Mouse (Mus musculus): ENCODE data around the gene Adra2c.

The Adra2c gene

DNA sequence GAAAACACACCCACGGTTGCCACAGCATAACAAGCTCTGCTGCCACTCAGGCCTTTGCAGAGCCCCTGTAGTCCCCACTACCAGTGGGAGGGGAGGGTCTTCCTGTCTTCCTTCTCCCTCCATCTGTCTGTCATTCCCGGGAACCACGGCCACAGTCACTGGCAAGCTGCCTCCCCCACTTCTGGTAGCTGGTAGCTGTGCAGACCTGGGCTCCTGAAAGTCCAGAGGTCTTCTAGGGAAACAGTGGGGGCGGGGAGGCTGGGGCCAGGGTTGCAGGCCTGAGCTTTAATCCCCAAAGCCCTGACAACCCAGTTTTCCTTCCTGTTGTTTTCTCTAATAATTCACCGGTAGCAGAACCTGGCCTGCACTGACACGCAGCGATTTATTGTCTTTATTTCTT is 31.7 kb downstream of the Adra2c start:
- in situ Hi-C loops (cut with MseI, MboI), result no loop called here

GRCm38 (mm10) chr5:35311738-35312250 is 33.7 kb downstream of the Adra2c start:
- in situ Hi-C loops (cut with MseI, MboI), result no loop called here

DNA sequence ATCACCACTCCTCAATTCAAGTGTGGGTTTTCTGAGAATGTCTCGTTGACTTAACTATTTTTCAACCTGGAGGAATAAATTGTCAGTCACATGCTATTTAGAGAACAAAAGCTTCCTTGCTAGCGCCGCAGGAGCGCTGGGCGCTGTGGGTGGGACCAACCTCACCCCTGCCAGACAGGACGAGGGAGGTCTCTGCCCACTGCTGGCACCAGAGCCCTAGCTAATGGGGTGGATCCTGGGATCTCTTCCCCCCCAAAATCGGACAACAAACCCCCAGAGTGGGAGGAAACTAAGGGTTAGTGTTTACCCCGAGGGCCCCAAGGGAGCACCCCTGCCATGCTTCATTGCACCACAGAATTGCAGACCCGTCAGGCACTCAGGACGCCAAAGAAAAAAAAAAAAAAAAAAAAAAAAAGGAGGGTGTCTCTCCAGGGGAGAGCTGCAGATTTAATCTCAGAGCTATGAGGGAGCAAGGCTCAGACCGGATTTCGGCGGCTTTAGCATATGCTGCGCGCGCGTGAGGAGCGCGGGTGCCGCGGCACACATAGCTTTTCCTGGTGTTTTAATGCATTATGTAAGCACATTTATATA is 35.2 kb downstream of the Adra2c start:
- in situ Hi-C loops (cut with MseI, MboI), result no loop called here

- in situ Hi-C loops (cut with MseI, MboI), result no loop called here
Observed at GRCm38 (mm10) chr5:35313826-35314586, 35.9 kb downstream of the Adra2c start.

DNA sequence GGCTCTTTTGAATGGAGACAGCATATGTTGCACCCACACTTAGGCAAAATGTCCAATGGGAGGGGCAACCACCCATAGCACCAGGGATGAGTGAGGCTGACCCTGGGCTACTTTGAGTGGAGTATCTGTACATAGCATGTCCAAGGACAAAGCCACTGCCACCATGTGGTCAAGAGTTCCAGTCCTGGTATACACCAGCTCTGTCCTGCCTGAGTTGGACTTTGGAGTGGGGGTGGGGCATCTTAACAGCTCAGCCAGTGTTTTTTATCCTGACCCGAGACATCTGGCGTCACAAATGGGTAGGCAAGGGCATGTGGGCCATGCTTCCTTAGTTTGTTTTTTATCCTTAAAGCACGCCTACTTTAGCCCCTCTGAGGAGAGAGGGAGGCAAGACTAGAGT is 36.5 kb downstream of the Adra2c start:
- in situ Hi-C loops (cut with MseI, MboI), result no loop called here

GRCm38 (mm10) chr5:35315204-35315603 is 37.1 kb downstream of the Adra2c start:
- in situ Hi-C loops (cut with MseI, MboI), result no loop called here

DNA sequence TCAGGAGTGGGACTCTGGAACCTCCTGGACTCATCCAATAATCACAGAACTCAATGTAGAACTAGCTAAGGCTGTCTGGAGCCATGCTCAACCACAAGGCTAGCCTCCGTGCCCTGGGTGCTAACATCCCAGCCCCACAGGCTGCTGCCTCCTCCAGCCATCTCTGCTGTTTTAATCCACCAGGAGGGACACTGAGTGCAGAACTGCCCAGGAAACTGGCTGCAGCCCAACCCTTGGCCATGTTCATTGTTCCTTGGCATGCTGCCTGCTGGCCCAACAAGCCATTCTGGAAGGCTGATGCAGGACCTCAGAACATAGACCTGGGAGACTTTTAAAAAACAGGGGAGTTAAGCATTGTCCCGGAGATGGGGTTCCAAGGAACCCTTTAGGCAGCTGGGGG is 42.5 kb downstream of the Adra2c start:
- in situ Hi-C loops (cut with MseI, MboI), result no loop called here

- in situ Hi-C loops (cut with MseI, MboI), result no loop called here
Observed at GRCm38 (mm10) chr5:35330822-35331221, 52.7 kb downstream of the Adra2c start.
